Mouse (Mus musculus) erythroblast, embryonic 14.5 days (primary cell): ENCODE data around the gene Mertk.

Experiments used
- GATA1 ChIP-seq: IDR thresholded peaks from 2 replicates; pipeline ENCODE4 v1.6.1; 2012; ENCODE audit warnings: low read length, inconsistent platforms, mixed read lengths
- TAL1 ChIP-seq: IDR thresholded peaks from 3 replicates; pipeline ENCODE4 v1.6.1; 2012; ENCODE audit warnings: low read length, inconsistent platforms, mixed read lengths

- no peak for TF ChIP-seq TAL1
- TF ChIP-seq GATA1: no peak
These were observed 32.8 kb downstream of the Mertk start for GRCm38 (mm10) chr2:128731514-128731913.
